Mouse (Mus musculus): ENCODE results near the gene Kcnc2. TPM values are rescaled to one million over a fixed set of nuclear protein-coding genes. Genes with fewer than 3 reads are reported as not detected.

Kcnc2 gene
- total RNA-seq, 1 experiment from 2014 or later: not detected

GRCm38 (mm10) chr10:112377163-112377562 lies 106.2 kb downstream of the Kcnc2 start:
- no peak for ATAC-seq (replicated peaks; ENCODE audit: insufficient number of reproducible peaks, low FRiP score, low TSS enrichment, poor library complexity, severe bottlenecking)

- no peak for ATAC-seq (replicated peaks; ENCODE audit: insufficient number of reproducible peaks, low FRiP score, low TSS enrichment, poor library complexity, severe bottlenecking)
Measured at GRCm38 (mm10) chr10:112378465-112378864, 107.5 kb downstream of the Kcnc2 start.

GRCm38 (mm10) chr10:112380590-112380989 lies 109.7 kb downstream of the Kcnc2 start:
- ATAC-seq (replicated peaks; ENCODE audit: insufficient number of reproducible peaks, low FRiP score, low TSS enrichment, poor library complexity, severe bottlenecking): no peak

GRCm38 (mm10) chr10:112394399-112394970 lies 123.6 kb downstream of the Kcnc2 start:
- ATAC-seq (replicated peaks; ENCODE audit: insufficient number of reproducible peaks, low FRiP score, low TSS enrichment, poor library complexity, severe bottlenecking): no peak

GRCm38 (mm10) chr10:112397194-112397593 lies 126.3 kb downstream of the Kcnc2 start:
- no peak for ATAC-seq (replicated peaks; ENCODE audit: insufficient number of reproducible peaks, low FRiP score, low TSS enrichment, poor library complexity, severe bottlenecking)

DNA sequence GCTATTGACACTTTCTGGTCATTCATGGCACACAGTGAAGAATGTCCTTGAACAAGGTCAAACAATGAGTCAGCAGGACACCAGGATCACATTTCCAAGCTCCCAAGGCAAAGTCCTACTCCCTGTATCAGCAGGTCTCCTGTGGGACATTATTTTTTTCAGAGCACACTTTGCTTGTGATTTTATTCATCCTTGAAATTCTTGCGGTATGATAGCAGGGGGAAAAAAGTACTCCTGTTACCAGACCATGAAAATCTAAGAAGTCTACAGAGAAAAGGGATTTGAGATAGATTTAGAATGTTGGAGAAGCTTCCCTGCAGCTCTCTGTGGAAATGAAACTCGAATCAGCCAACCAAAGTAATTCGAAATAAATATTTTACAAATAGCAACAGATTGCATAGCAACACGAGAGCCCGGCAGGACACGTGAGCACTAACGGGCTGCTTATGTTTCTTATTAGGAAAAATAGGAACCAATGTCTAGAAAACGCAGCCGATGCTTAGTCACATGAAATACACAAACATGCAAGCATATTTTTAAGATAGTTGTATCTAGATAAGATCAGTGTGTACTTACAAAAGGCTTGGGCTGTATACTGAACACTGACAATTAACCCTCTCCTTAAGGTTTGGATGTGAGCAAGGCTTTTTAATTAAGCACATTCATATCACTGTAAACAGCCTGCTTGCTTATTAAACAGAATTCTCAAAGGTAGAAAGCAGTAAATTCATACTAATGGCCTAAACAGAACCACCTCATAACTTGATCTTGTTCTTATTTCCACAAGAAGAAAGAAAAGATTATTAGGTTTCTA lies 129.9 kb downstream of the Kcnc2 start:
- ATAC-seq (replicated peaks; ENCODE audit: insufficient number of reproducible peaks, low FRiP score, low TSS enrichment, poor library complexity, severe bottlenecking): no peak

DNA sequence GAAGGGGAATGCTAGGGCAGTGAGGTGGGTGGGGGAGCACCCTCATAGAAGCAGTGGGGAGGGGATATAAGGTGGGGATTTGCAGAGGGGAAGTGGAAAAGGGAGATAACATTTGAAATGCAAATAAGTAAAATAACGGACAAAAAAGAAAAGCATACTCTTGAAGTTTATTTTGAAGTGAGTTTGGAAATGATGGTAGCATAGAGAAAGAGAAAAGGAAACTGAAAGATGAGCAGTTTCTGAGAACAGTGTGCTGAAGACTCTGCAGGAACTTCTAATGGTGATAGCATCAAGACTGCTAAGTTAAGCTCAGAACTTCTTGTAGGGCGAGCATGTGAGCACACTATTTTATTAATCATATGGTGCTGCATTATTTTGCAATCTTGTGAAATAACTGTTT lies 138.6 kb downstream of the Kcnc2 start:
- ATAC-seq (replicated peaks; ENCODE audit: insufficient number of reproducible peaks, low FRiP score, low TSS enrichment, poor library complexity, severe bottlenecking): no peak

DNA sequence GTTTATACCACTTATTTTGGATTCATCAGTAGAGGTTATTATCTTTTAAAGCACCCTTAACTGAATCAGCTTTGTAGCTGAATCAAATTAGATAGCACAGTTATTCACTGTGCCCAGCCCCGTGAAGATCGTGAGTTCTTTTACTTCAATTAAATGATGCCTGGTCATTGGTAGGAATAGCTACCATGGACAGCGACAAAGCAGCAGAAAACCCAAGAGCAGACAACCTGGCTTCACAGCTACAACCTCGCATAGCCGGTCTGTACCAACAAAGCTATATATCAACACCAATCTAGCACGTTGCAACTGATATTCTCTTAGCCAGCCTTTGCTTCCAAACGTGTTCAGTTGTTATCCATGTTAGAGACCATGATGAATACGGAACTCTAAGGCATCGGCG lies 152.4 kb downstream of the Kcnc2 start:
- no peak for ATAC-seq (replicated peaks; ENCODE audit: insufficient number of reproducible peaks, low FRiP score, low TSS enrichment, poor library complexity, severe bottlenecking)

GRCm38 (mm10) chr10:112436950-112437349 lies 166.0 kb downstream of the Kcnc2 start:
- ATAC-seq (replicated peaks; ENCODE audit: insufficient number of reproducible peaks, low FRiP score, low TSS enrichment, poor library complexity, severe bottlenecking): no peak

DNA sequence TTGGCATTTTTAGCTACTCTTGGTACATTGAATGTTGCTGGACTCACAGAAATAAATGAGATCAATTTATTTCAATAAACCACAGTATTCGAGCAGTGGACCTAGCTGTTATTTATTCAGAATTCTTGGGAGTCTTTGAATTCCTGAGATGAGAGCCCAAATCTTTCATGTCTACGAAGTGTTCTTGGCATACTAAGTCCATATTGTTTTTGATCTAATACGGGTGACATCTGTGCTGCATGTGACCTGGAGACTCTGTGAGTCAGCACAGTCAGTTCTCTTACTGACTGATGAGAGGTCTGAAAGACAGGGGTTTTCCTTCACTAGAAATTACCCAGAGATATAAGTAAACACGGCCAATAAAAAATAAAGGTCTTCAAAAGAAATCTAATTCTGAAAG lies 173.7 kb downstream of the Kcnc2 start:
- no peak for ATAC-seq (replicated peaks; ENCODE audit: insufficient number of reproducible peaks, low FRiP score, low TSS enrichment, poor library complexity, severe bottlenecking)

- no peak for ATAC-seq (replicated peaks; ENCODE audit: insufficient number of reproducible peaks, low FRiP score, low TSS enrichment, poor library complexity, severe bottlenecking)
Measured at GRCm38 (mm10) chr10:112450910-112451309, 180.0 kb downstream of the Kcnc2 start.

GRCm38 (mm10) chr10:112468689-112469384 lies 197.9 kb downstream of the Kcnc2 start:
- no peak for ATAC-seq (replicated peaks; ENCODE audit: insufficient number of reproducible peaks, low FRiP score, low TSS enrichment, poor library complexity, severe bottlenecking)

DNA sequence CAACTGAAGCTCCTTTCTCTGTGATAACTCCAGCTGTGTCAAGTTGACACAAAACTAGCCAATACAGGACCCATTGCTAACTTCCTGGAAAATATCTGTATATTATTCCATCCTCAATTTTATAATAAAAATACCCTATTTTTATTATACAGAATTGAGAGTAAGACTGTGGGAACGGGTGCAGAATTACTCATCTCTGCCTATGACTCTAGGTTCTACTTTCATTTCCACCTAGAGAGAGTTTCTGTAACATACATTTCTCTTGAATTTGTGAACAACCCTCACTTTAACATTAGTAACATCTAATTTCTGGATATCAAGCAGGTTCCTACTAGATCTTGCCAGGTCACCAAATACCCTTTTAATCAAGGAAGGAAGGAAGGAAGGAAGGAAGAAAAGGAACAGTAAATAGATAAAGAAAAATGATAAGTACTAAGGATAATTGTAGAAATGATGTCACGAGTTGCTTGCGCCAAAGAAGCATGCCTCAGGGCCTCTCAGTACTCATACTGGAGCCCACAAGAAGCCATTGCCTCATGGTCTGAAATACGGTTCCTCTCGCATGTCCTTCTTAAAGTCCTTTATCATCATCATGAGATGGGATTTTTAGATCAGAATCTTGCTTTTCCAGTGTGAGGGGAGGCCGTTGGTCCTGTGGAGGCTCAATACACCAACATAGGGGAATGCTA lies 203.3 kb downstream of the Kcnc2 start:
- no peak for ATAC-seq (replicated peaks; ENCODE audit: insufficient number of reproducible peaks, low FRiP score, low TSS enrichment, poor library complexity, severe bottlenecking)

- ATAC-seq (replicated peaks; ENCODE audit: insufficient number of reproducible peaks, low FRiP score, low TSS enrichment, poor library complexity, severe bottlenecking): no peak
Measured at GRCm38 (mm10) chr10:112481461-112481860, 210.5 kb downstream of the Kcnc2 start.

- ATAC-seq (replicated peaks; ENCODE audit: insufficient number of reproducible peaks, low FRiP score, low TSS enrichment, poor library complexity, severe bottlenecking): no peak
Measured at GRCm38 (mm10) chr10:112481921-112482607, 211.1 kb downstream of the Kcnc2 start.

GRCm38 (mm10) chr10:112484387-112485105 lies 213.6 kb downstream of the Kcnc2 start:
- no peak for ATAC-seq (replicated peaks; ENCODE audit: insufficient number of reproducible peaks, low FRiP score, low TSS enrichment, poor library complexity, severe bottlenecking)

DNA sequence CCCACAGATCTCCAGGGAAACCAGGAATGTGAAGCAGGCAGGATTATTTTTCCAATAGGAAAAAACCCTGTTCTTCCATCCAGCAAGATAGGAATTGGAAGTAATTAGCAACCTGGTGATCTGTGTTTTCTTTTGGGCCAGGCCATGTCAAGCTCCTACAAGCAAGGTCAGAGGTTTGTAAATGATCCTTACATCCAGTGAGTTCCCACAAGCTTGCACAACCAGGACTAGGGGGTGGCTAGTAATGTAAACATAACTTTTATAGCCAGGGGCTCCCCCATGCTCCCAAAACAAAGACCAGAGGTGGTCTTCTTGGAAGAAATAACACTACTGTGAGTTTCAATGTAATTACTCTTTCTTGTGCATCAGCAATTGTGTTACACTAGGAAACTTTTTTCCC lies 214.9 kb downstream of the Kcnc2 start:
- ATAC-seq (replicated peaks; ENCODE audit: insufficient number of reproducible peaks, low FRiP score, low TSS enrichment, poor library complexity, severe bottlenecking): no peak

GRCm38 (mm10) chr10:112488751-112489150 lies 217.8 kb downstream of the Kcnc2 start:
- ATAC-seq (replicated peaks; ENCODE audit: insufficient number of reproducible peaks, low FRiP score, low TSS enrichment, poor library complexity, severe bottlenecking): no peak
